Comparison of ENCODE assay signal across 8 mouse cellular contexts in the genomic region with DNA sequence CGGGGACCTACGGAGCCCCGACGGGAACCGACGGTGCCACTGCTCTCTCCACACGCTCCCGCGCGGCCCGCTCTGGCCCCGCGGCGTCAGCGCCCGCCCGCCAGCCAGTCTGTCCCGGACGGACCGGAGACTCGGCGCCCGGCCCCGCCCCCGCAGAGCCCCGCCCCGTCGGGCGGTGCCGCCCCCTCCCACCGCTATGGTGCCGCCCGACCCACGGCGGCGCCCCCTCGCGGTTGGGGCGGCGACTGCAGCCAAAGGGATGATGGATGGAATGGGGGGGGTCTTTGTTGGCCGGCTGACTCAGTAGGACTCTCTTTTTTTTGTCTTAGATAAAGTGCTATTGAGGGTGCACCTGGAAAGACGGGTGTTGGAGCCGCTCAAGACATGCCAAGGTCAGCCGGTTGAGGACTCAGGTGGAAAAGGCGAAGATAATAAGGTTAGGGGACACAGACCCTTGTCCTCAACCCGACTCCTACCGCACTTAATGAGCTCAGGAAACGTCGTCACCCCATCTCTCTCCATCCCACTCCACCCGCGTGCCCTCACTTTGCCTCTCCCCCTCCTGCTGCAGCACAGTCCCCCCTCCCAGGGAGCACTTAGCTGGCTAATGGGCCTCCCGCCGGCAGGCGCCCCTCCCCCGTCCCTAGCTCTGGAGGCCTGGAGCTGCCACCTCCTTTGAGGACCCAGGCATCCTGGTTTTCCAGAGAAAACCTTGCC. TPM values are rescaled to one million over a fixed set of nuclear protein-coding genes. Genes with fewer than 3 reads are reported as not detected.
DNase-seq lines count a peak whose midpoint lies in the region; ATAC-seq lines count a peak whose summit lies in the region.

No protein-coding gene starts in this region.

- intact Hi-C loops in heart, postnatal 14 days (cut with DNase I): loop anchor here (1.0 to 2.0 kb wide), 2 partner anchors 15 to 46 kb away; no protein-coding TSS in a partner anchor

- H3K27me3 ChIP-seq in splenic B cell, adult 2 months (ENCODE audit: control insufficient read depth, insufficient read depth, low read length, poor library complexity, severe bottlenecking): no peaks in the 10 kb centered on the region; the same call in none of the 2 replicates

- ATAC-seq in erythroid progenitor cell, adult 5-6 weeks (replicated peaks; ENCODE audit: low FRiP score, poor library complexity, severe bottlenecking): peak; percentile 61
- 0 out of 2 replicates have a peak, but pooled peaks have one; percentile 19 for ATAC-seq in megakaryocyte-erythroid progenitor cell, adult 5-6 weeks (replicated peaks; ENCODE audit: low FRiP score, low TSS enrichment, poor library complexity, severe bottlenecking)

- no peaks in the 10 kb centered on the region for H3K36me3 ChIP-seq in splenic B cell, adult 2 months (ENCODE audit: control insufficient read depth, insufficient read depth, low read length, poor library complexity, severe bottlenecking)

- peak; percentile 90 for DNase-seq in CD4-positive, CD25-positive, alpha-beta regulatory T cell, adult 2 months (ENCODE audit: low read depth, low spot score)
- peak; percentile 65 for DNase-seq in T-cell, adult 2 months (ENCODE audit: low spot score)
- peak; percentile 87 to 89 for DNase-seq in heart, postnatal 14 days
- peak; percentile 86 to 91 for DNase-seq in kidney, postnatal 4 days
- peak; percentile 85 for DNase-seq in splenic B cell, adult 2 months (ENCODE audit: low read depth, low spot score)
- DNase-seq in left cerebral cortex, adult 8-10 months (ENCODE audit: low spot score in 2 of 2): no peak

RNA-seq across cellular contexts. Expression of gene Ppp1r14b, which starts 4.9 kb away (rescaled TPM):
- total RNA-seq in erythroid progenitor cell, adult 5-6 weeks (2015; ENCODE audit: low replicate concordance): 31.0 and 59.1 TPM in 2 replicates
- 0.91 and 10.4 TPM in 2 replicates for total RNA-seq in erythroid progenitor cell, adult 5-6 weeks (2017; ENCODE audit: low replicate concordance)
- 100 to 1,000 TPM in 1 of 2 experiments, 10 to 100 TPM in 1; 89.8 to 120 TPM for total RNA-seq in heart, postnatal 14 days (2021)
- total RNA-seq in megakaryocyte-erythroid progenitor cell, adult 5-6 weeks (2014; fragmentation: Nextera tagmentation): 316 and 412 TPM in 2 replicates
- 174 and 192 TPM in 2 replicates for total RNA-seq in megakaryocyte-erythroid progenitor cell, adult 5-6 weeks (2017)
- total RNA-seq in left cerebral cortex, adult 8-10 months (2022): 10 to 100 TPM; 56.6 to 72.1 (median 59.0) TPM

RNA-seq across cellular contexts. Expression of gene Plcb3, which starts 6.4 kb away (rescaled TPM):
- total RNA-seq in erythroid progenitor cell, adult 5-6 weeks (2015; ENCODE audit: low replicate concordance): 1.4 and 1.7 TPM in 2 replicates
- 0.68 and 1.8 TPM in 2 replicates for total RNA-seq in erythroid progenitor cell, adult 5-6 weeks (2017; ENCODE audit: low replicate concordance)
- total RNA-seq in heart, postnatal 14 days (2021): 10 to 100 TPM; 16.2 to 16.8 TPM
- total RNA-seq in megakaryocyte-erythroid progenitor cell, adult 5-6 weeks (2014; fragmentation: Nextera tagmentation): 12.1 and 18.6 TPM in 2 replicates
- total RNA-seq in megakaryocyte-erythroid progenitor cell, adult 5-6 weeks (2017): 4.3 and 4.8 TPM in 2 replicates
- 10 to 100 TPM; 13.8 to 18.2 (median 14.5) TPM for total RNA-seq in left cerebral cortex, adult 8-10 months (2022)

RNA-seq across cellular contexts. Expression of gene Fkbp2, which starts 10.5 kb away (rescaled TPM):
- total RNA-seq in erythroid progenitor cell, adult 5-6 weeks (2015; ENCODE audit: low replicate concordance): 38.1 and 93.3 TPM in 2 replicates
- total RNA-seq in erythroid progenitor cell, adult 5-6 weeks (2017; ENCODE audit: low replicate concordance): 31.0 and 34.9 TPM in 2 replicates
- total RNA-seq in heart, postnatal 14 days (2021): 10 to 100 TPM; 13.6 to 14.2 TPM
- 63.5 and 120 TPM in 2 replicates for total RNA-seq in megakaryocyte-erythroid progenitor cell, adult 5-6 weeks (2014; fragmentation: Nextera tagmentation)
- 72.8 and 85.4 TPM in 2 replicates for total RNA-seq in megakaryocyte-erythroid progenitor cell, adult 5-6 weeks (2017)
- total RNA-seq in left cerebral cortex, adult 8-10 months (2022): 100 to 1,000 TPM in 2 of 4 experiments, 10 to 100 TPM in 2; 79.1 to 129 (median 98.4) TPM

RNA-seq across cellular contexts. Expression of gene Vegfb, which starts 17.6 kb away (rescaled TPM):
- 13.7 and 22.2 TPM in 2 replicates for total RNA-seq in erythroid progenitor cell, adult 5-6 weeks (2015; ENCODE audit: low replicate concordance)
- total RNA-seq in erythroid progenitor cell, adult 5-6 weeks (2017; ENCODE audit: low replicate concordance): 0.98 and 4.1 TPM in 2 replicates
- total RNA-seq in heart, postnatal 14 days (2021): 100 to 1,000 TPM; 307 to 309 TPM
- 56.3 and 71.4 TPM in 2 replicates for total RNA-seq in megakaryocyte-erythroid progenitor cell, adult 5-6 weeks (2014; fragmentation: Nextera tagmentation)
- total RNA-seq in megakaryocyte-erythroid progenitor cell, adult 5-6 weeks (2017): 13.2 and 16.9 TPM in 2 replicates
- total RNA-seq in left cerebral cortex, adult 8-10 months (2022): 100 to 1,000 TPM in 3 of 4 experiments, 10 to 100 TPM in 1; 98.9 to 107 (median 104) TPM

RNA-seq across cellular contexts. Expression of gene Dnajc4, which starts 22.5 kb away (rescaled TPM):
- total RNA-seq in erythroid progenitor cell, adult 5-6 weeks (2015; ENCODE audit: low replicate concordance): 11.5 TPM in 1 of 2 replicates, not detected in the other
- 2.2 and 2.6 TPM in 2 replicates for total RNA-seq in erythroid progenitor cell, adult 5-6 weeks (2017; ENCODE audit: low replicate concordance)
- total RNA-seq in heart, postnatal 14 days (2021): 10 to 100 TPM; 54.8 to 62.7 TPM
- total RNA-seq in megakaryocyte-erythroid progenitor cell, adult 5-6 weeks (2014; fragmentation: Nextera tagmentation): 15.0 and 17.0 TPM in 2 replicates
- total RNA-seq in megakaryocyte-erythroid progenitor cell, adult 5-6 weeks (2017): 8.5 and 11.5 TPM in 2 replicates
- 10 to 100 TPM; 27.0 to 32.6 (median 29.7) TPM for total RNA-seq in left cerebral cortex, adult 8-10 months (2022)

Comparison
In these comparisons a context has a peak if more than half of its experiments do, and no peak if none do; other contexts are left out.
1. DNase-seq: peak in CD4-positive, CD25-positive, alpha-beta regulatory T cell, adult 2 months (single experiment), T-cell, adult 2 months (single experiment), heart, postnatal 14 days (2 of 2), kidney, postnatal 4 days (2 of 2) and splenic B cell, adult 2 months (single experiment); none in left cerebral cortex, adult 8-10 months (0 of 2).